Mouse (Mus musculus) intestine, postnatal 0 days (tissue): Measurements from ENCODE around the gene Eipr1. TPM values are rescaled to one million over a fixed set of nuclear protein-coding genes. Genes with fewer than 3 reads are reported as not detected.
"Not testable (repeated sequence)": the region's sequence is repeated elsewhere in the genome, so short reads cannot be mapped to it uniquely, and the experiment has no call there.

Experiments
- ATAC-seq: fragments of 200-750 bp; cut with Nextera tagmentation; 2 replicates; pipeline ENCODE4 v1.8.0; 2017; ENCODE audit warnings: mild to moderate bottlenecking, moderate TSS enrichment, moderate library complexity
- H3K27ac ChIP-seq: fragments of 300-500 bp; sonication (generic); 2 replicates; pipeline ENCODE4 v1.5.1; 2014; ENCODE audit warnings: mild to moderate bottlenecking, low read depth, low read length, moderate library complexity
- H3K27me3 ChIP-seq: fragments of 300-500 bp; sonication (generic); replicated peaks from 2 replicates; pipeline ENCODE4 v1.6.1; 2014; ENCODE audit warnings: low read length, mixed read lengths; ENCODE audit not compliant: control insufficient read depth, insufficient read depth
- H3K36me3 ChIP-seq: fragments of 300-500 bp; sonication (generic); 2 replicates; pipeline ENCODE4 v1.6.1; 2014; ENCODE audit warnings: mild to moderate bottlenecking, moderate library complexity; ENCODE audit not compliant: control insufficient read depth, insufficient read depth
- H3K4me1 ChIP-seq: fragments of 300-500 bp; sonication (generic); replicated peaks from 2 replicates; pipeline ENCODE4 v1.6.1; 2014; ENCODE audit warnings: antibody characterized with exemption, low read length, mixed read lengths; ENCODE audit not compliant: control insufficient read depth, insufficient read depth
- H3K4me2 ChIP-seq: fragments of 300-500 bp; sonication (generic); replicated peaks from 2 replicates; pipeline ENCODE4 v1.6.1; 2014; ENCODE audit warnings: low read depth, mild to moderate bottlenecking, moderate library complexity
- H3K4me3 ChIP-seq: fragments of 300-500 bp; sonication (generic); 2 replicates; pipeline ENCODE4 v1.5.1; 2014; ENCODE audit warnings: low read depth, low read length
- H3K9ac ChIP-seq: fragments of 300-500 bp; sonication (generic); 2 replicates; pipeline ENCODE4 v1.6.1; 2014; ENCODE audit warnings: mild to moderate bottlenecking, low read depth, low read length
- H3K9me3 ChIP-seq: fragments of 300-500 bp; sonication (generic); 2 replicates; pipeline ENCODE4 v1.6.1; 2016; ENCODE audit warnings: mixed run types; ENCODE audit not compliant: control insufficient read depth
- CTCF ChIP-seq: sonication (generic); IDR thresholded peaks from 2 replicates; pipeline ENCODE4 v1.5.1; 2016; ENCODE audit warnings: low read depth, mild to moderate bottlenecking, control low read depth, antibody characterized with exemption, moderate library complexity
- WGBS: fragments of 180-500 bp; shearing (Covaris S2); extraction: QIAGEN DNeasy Blood & Tissue Kit; methylation state at CpG from one replicate; pipeline ENCODE4 v1.1.7; 2014; 5-methylcytosine and 5-hydroxymethylcytosine counted together
- polyA plus RNA-seq: library from polyadenylated mRNA; unstranded; fragments of >200 nt; fragmentation: Nextera tagmentation; extraction: Ambion mirVana; gene quantifications from 2 replicates; pipeline ENCODE4 v1.2.1, GENCODE M21; 2015

The Eipr1 gene
- polyA plus RNA-seq, 1 experiment from 2014 or later = 23.3 TPM

DNA sequence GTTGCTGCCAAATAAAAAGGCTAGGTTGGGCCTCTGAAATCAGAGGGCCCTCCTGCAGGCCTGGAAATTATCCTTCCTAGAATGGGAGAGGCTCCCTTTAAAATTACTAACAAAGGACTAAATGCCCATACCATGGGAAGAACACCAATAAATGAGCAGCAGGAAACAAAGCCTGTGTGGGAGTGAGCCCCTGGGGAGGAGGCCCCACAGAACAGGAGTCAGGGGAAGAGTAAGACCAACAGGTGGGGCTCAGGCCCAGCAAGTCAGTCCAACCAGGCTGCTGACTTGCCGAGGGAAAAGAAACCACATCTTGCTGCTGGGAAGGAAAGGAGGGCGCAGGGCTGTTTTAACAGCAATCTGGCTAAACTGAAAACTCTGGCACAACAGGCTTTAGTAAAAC is 34.5 kb upstream of the Eipr1 start:
- no peak overlapping the region for H3K4me2 ChIP-seq
- TF ChIP-seq CTCF = no peak
- no peak overlapping the region for H3K9ac ChIP-seq
- no peak for ATAC-seq
- H3K4me3 ChIP-seq = no peak overlapping the region
- H3K27ac ChIP-seq = no peak overlapping the region
- no peaks in the 10 kb centered on the region for H3K9me3 ChIP-seq
- no peaks in the 10 kb centered on the region for H3K27me3 ChIP-seq
- peaks cover 57% of the 10 kb centered on the region for H3K36me3 ChIP-seq
- 79% methylated on average over 2 of the region's 2 CpGs for WGBS
- H3K4me1 ChIP-seq = no peaks in the 10 kb centered on the region

GRCm38 (mm10) chr12:28718106-28718505 is 33.5 kb upstream of the Eipr1 start:
- Histone ChIP-seq H3K9ac (no peak overlapping the region), H3K27me3 (no peaks in the 10 kb centered on the region), H3K36me3 (peaks cover 57% of the 10 kb centered on the region), H3K4me2 (no peak overlapping the region), H3K4me1 (no peaks in the 10 kb centered on the region), H3K9me3 (no peaks in the 10 kb centered on the region), H3K4me3 (no peak overlapping the region), H3K27ac (no peak overlapping the region)
- no peak for TF ChIP-seq CTCF
- no peak for ATAC-seq
- WGBS = 95% methylated on average over 2 of the region's 2 CpGs

GRCm38 (mm10) chr12:28724366-28724765 is 27.2 kb upstream of the Eipr1 start:
- peaks cover 58% of the 10 kb centered on the region for H3K36me3 ChIP-seq
- no peak for TF ChIP-seq CTCF
- ATAC-seq = no peak
- no peaks in the 10 kb centered on the region for H3K4me1 ChIP-seq
- no peak overlapping the region for H3K9ac ChIP-seq
- no peak overlapping the region for H3K27ac ChIP-seq
- no peaks in the 10 kb centered on the region for H3K9me3 ChIP-seq
- H3K4me2 ChIP-seq = no peak overlapping the region
- H3K4me3 ChIP-seq = no peak overlapping the region
- no peaks in the 10 kb centered on the region for H3K27me3 ChIP-seq
- 82% methylated on average over 3 of the region's 3 CpGs for WGBS

DNA sequence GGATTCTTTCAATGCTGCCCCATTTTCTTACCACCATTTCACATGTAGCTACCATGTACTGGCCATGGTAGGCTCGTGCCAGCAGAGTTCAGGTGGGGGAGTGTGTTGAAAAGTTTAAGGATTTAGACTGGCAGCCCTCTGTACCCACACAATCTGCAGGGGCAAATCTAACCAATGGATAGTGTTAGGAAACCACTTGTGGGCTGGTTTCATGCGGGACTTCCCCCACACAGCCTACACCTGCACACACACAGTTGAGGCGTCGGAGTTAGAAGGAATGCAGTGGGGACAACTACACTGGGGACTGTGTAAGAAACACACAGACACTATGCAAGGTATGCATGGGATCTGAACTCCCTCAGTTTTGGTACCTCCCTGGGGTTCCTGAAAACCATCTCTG is 25.4 kb upstream of the Eipr1 start:
- no peak overlapping the region for H3K27ac ChIP-seq
- WGBS = 95% methylated on average over 4 of the region's 4 CpGs
- H3K36me3 ChIP-seq = peaks cover 46% of the 10 kb centered on the region
- H3K4me2 ChIP-seq = no peak overlapping the region
- no peak for TF ChIP-seq CTCF
- ATAC-seq = no peak
- H3K4me1 ChIP-seq = no peaks in the 10 kb centered on the region
- no peaks in the 10 kb centered on the region for H3K9me3 ChIP-seq
- H3K27me3 ChIP-seq = no peaks in the 10 kb centered on the region
- H3K4me3 ChIP-seq = no peak overlapping the region
- H3K9ac ChIP-seq = no peak overlapping the region

DNA sequence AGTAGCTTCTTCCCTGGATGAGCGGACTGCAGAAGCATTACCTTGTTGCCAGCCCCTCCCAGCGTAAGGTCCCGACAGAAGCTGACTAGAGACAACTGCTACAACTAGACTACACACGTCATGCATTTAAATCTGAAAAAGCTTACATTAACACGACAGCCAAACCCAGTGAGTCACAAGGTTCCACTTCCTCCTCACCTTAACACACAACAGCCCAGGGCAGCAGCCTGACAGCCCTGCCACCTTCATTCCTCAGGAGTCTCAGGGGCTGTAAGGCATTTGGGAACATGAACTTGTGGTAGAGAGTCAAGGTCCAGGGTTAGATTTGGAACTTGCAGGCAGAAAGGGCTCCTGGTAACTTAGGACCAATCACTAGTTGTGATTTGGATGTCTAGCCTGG is 24.5 kb upstream of the Eipr1 start:
- Histone ChIP-seq H3K9ac (no peak overlapping the region), H3K4me1 (no peaks in the 10 kb centered on the region), H3K36me3 (peaks cover 42% of the 10 kb centered on the region), H3K9me3 (no peaks in the 10 kb centered on the region), H3K27ac (no peak overlapping the region), H3K4me2 (no peak overlapping the region), H3K27me3 (no peaks in the 10 kb centered on the region), H3K4me3 (no peak overlapping the region)
- no peak for ATAC-seq
- no peak for TF ChIP-seq CTCF
- whole genome bisulfite sequencing = 82% methylated on average over 5 of the region's 5 CpGs

- 92% methylated on average over 8 of the region's 8 CpGs for WGBS
- no peak for ATAC-seq
Observed at GRCm38 (mm10) chr12:28732631-28733030, 19.0 kb upstream of the Eipr1 start.

GRCm38 (mm10) chr12:28733520-28734245 is 17.9 kb upstream of the Eipr1 start:
- not testable (repeated sequence) for H3K4me1 ChIP-seq, H3K27me3 ChIP-seq, H3K4me2 ChIP-seq, H3K4me3 ChIP-seq, H3K27ac ChIP-seq, ATAC-seq, H3K9ac ChIP-seq, H3K9me3 ChIP-seq
- 96% methylated on average over 6 of the region's 6 CpGs for WGBS
- peaks cover 63% of the 10 kb centered on the region for H3K36me3 ChIP-seq

More at GRCm38 (mm10) chr12:28732631-28733030, 19.0 kb upstream of the Eipr1 start:
- no peaks in the 10 kb centered on the region for H3K27me3 ChIP-seq
- H3K9ac ChIP-seq = no peak overlapping the region
- no peak for TF ChIP-seq CTCF
- H3K9me3 ChIP-seq = no peaks in the 10 kb centered on the region
- H3K4me3 ChIP-seq = no peak overlapping the region
- H3K4me1 ChIP-seq = no peaks in the 10 kb centered on the region
- peaks cover 56% of the 10 kb centered on the region for H3K36me3 ChIP-seq
- H3K27ac ChIP-seq = no peak overlapping the region
- no peak overlapping the region for H3K4me2 ChIP-seq
